Mouse (Mus musculus) A20 (cell line): ENCODE measurements around the gene Sulf2.

Experiments used
- DNase-seq: peaks from one replicate; pipeline ENCODE4 v3.0.0-alpha.2; 2011; ENCODE audit warnings: low read depth, low spot score

Sulf2 gene

GRCm38 (mm10) chr2:166116704-166117103, 38.8 kb downstream of the Sulf2 start:
- DNase-seq, result no peak

DNA sequence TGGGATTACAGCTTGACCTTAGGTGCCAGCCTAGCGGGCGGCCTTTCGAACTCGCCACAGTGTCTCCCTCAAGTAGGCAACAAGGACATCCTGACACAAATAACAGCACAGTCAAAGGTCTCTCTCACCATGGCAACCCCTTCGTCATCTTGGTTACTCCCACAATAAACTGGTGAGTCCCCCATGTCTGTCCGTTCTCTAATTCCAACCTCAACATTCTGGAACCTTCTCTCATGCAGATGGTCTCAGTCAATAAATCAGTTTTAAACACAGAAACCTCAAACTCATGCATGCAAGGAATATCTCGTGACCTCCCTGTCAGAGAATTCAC, 39.2 kb downstream of the Sulf2 start:
- DNase-seq, result no peak

DNA sequence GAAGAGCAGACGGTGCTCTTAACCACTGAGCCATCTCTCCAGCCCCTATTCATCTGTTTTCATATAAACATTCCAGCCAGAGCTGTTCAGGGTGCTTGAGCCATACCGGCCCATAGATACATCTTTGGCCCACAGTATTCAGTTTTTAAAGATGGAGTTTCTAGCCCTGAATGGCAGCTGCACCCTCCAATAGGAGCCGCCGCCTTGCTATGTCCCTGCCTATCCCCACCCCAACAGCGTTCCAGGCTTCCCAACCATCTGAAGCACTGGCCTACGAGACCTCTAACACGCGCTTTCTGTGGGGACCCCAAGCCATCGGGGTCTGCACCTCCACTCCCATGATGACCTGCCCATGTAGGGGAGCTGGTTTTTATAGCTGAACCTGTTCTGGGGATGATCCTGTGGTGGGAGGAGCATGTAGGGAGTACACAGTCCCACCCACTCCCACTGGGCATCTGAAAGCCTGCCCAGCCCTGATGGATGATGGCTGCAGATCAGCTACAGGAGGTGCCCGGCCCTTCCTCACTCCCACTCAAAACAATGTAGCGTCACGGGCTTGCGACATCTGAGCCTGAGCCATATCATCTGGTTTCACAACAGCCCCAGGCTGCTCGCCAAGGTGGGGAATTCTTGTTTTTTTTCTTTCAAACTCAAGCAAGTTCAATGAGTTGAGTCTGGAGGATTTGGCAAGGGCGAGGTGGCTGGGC, 39.7 kb downstream of the Sulf2 start:
- DNase-seq, result no peak

GRCm38 (mm10) chr2:166112986-166113385, 42.5 kb downstream of the Sulf2 start:
- no peak for DNase-seq

DNA sequence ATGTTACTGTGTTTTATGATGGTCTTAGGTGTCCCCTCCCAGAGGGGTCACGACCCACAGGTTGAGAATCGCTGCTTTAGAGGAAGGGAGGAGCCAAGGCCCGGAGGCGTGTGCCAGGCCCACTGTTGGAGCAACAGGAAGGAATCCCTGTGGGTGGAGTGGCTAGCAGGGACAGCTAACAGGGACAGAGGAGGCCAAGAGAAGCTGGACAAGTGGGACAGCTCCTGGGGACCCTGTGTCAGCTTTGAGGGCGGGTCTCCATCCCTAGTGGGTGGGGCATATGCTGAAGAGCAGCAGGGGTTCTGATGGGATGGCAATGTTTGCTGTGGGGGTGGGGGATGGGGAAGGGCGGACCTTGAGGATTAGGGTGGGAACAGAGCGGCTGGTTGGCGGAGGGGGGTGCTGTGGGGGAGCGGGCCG, 43.6 kb downstream of the Sulf2 start:
- no peak for DNase-seq

- no peak for DNase-seq
Measured at GRCm38 (mm10) chr2:166111238-166111637, 44.2 kb downstream of the Sulf2 start.

GRCm38 (mm10) chr2:166110764-166111163, 44.7 kb downstream of the Sulf2 start:
- DNase-seq, result no peak

DNA sequence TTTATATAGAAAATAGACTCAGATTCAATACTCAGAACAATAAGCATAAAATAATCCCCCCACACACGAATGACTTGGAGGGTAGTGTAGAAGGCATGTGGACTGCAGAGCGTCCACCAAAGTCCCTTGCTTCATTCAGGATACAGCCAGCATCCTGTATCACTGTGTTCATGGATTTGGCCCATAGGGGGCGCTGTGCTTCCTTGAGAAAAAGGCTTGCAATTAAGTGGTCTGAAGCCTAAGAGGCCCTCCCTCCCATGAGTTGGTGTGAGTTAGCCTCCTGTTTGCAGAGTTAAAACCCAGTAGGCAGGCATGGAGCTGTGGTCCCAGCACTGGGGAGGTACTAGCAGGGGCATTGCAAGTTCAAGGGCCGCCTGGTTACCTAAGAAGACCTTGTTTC, 47.1 kb downstream of the Sulf2 start:
- peak; percentile 74 for DNase-seq

DNA sequence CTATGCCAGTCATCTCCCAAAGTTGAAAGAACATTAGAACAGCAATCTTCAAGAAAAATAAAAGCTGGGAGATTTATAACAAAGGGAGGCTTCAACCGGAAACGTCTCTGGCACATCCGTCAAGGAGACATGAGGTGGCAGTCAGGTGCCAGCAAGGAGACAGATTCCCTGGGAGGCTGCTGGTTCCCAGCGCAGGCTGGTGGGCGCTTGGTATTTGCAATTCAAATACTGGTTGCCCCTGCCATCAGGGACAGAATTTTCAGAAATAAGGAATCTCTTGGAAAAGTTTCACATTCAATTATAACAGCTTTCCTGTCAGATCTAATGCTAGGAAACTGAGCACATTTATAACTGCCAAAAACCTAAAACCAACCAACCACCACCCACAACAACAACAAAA, 47.6 kb downstream of the Sulf2 start:
- DNase-seq, result no peak

DNA sequence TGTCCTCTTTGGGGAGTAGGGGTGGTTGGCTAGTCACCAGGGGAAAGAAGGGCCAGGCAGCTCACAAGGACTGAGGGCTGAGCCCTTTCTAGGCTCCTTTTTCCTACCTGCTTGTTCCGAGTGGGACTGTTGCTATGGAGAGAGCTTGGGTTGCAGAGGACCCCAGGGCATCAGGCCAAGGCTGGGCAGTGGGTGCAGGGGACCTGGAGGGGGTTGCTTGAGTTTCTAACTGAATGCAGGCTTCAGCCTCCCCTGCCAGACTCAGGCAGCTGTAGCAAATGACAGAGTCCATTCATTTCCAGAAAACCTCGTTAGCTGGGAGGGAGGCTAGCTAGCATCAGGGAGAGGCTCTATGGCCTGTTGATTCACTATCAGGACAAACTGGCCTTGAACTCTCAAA, 48.8 kb downstream of the Sulf2 start:
- no peak for DNase-seq

DNA sequence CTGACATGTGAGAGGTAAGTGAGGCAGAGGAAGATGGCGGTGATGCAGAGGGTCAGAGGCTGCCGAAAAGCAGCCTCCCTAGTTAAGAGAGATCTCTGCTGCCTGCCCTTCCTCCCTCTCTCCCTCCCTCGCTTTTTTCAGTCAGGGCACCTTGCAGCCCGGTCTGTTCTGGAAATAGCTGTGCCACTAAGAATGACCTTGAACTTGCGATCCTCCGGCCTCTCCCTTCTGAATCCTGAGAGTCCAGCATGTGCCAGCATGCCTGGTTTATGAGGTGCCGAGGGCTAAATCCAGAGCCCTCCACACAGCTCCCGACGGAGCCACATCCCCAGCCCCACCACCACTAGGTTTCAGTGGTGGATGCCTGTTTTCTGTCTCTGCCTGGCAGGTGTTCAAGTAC, 49.6 kb downstream of the Sulf2 start:
- no peak for DNase-seq

DNA sequence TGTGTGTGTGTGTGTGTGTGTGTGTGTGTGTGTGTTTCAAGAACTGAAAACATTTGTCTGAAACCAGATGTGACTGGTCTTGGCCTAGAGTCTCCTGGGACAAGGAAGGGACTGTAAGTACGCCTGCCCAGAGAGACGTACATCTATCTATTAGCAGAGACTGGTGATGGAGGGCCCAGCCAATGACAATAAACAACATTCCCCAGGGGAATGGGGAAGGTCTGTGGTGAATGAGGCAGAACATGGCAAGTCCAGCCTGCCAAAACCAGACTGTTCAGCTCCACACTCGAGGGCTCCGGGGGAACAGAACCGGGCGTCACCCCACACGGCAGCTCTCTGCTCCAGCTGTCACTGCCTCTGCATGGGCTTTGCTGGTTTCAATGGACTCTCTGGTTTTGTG, 52.6 kb downstream of the Sulf2 start:
- DNase-seq, result no peak

DNA sequence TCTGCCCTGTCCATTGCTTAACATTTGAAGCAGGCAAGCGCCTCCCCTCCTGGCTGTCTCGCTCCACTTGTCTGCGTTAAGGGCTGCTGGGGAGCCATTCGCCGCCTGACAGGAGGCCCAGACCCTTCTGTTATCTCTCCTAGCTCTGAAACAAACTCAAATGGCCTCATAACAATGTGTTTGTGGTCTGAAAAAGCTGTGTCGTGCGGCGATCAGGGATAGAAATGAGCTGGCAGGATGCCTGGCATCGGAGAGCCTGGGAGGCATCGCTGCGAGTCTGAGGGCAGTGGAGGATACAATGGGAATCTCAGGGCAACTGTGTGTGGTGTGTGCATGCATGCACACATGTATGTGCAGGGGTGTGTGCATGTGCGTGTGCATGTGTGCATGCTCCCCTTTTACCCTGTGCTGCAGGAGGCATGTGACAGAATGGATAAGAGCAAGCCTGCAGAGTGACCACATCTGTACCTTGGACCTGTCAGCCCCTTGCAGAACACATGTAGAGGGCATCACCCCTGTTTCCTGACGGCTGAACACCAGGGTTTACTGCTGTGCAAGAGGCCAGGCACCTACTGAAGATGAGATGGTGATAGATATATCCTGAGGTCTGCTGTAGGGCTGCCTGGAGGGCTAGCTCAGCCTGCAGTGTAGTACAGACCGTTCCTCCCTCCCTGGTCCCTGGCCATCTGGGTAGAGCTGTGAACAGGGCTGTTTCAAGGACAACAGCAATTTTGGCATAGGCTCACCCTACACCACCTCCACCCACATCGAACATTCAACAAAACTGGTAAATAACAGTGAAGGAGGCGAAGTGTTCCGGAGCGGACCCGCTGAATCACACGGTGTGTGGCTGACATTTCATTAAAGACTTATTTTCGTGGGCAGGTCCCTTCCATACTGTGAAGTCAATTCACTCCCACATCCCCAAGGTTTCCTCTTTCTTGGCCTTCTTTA, 54.9 kb downstream of the Sulf2 start:
- DNase-seq, result no peak

DNA sequence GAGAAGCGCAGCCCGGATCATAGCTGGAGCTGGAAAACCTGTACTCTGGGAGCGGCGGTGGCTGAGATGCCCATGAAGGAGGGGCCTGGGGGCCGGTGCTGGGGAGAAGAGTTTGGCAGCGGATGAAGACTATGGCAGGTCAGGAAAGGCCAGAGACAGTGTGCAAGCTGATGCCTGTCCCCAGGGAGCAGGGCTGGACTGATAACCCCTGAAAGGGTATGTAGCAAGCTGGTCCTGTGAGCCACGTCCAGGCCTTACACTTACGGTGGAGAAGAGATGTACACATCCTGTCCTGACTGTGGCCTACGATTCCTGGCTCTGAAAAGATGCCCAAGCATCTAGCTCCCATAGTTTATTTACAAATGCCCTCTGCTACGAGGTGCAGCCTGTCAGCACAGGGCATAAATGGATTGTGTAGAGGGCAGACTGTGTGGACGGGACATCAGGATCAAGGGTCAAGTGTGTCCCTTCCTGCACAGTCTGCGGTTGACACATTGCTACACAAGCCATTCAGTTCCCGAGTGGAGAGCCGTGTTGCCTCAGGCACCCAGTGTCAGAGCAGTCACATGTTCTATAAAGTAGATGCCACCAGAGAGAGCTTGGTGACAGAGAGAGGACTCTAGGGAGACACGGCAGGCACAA, 57.0 kb downstream of the Sulf2 start:
- no peak for DNase-seq

GRCm38 (mm10) chr2:166097443-166098291, 57.8 kb downstream of the Sulf2 start:
- DNase-seq, result peak; percentile 66

DNA sequence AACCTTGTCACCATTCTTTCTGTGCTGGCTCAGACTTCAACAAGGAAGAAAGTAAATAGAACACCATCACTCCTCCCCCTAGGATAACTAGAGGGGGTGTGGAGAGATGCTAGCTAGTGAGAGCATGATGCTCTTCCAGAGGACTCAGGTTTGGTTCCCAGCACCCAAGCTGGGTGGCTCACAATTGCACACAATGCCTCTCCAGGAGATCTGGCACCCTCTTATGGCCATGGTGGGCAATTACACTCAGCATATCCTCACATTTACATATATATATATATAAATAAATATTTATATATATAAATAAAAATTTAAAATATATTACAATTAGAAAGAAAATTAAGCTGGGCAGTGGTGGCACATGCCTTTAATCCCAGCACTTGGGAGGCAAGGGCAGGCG, 58.6 kb downstream of the Sulf2 start:
- DNase-seq, result no peak

- no peak for DNase-seq
Measured at GRCm38 (mm10) chr2:166096300-166096699, 59.2 kb downstream of the Sulf2 start.

DNA sequence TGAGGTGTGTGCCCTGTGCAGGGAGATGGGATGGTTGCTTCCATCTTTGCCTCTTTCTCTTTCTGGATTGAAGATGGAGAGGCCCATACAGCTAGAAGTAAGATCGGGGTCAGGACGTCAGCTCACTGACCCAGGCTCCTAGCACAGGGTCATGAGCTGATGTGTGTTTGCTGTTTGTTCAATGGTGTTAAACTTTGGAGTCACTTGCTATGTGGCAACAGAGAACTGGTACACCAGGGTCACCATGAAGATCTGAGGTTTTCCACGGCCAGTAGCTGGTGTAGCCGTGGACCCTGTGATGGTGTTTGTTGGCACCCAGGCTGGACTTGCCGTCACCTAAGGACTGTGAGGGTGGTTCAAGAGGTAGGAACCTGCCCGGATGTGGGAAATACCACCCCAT, 63.1 kb downstream of the Sulf2 start:
- DNase-seq, result no peak

- DNase-seq, result no peak
Measured at GRCm38 (mm10) chr2:166091599-166091998, 63.9 kb downstream of the Sulf2 start.

DNA sequence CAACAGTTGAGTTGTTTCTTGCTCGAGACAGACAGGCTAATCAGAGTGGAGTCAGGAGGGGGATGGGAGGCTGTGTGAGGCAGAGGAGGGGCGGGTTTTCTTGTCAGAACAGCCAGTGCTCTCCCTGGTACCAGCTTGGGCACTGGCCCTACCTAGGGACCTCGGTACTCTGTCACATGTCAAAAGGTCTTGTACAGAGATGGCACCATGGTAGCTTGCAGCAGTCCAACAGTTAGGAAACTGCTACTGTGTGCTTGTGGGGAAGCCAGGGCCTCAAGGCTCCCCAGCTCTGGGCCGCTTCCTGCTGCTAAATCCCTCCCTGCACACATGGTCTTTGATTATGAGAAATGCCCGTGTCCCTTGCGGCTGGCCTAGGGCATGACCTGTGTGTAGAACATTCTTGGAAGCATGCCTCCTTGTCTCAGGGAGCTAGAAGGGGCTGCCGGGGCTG, 65.3 kb downstream of the Sulf2 start:
- no peak for DNase-seq

DNA sequence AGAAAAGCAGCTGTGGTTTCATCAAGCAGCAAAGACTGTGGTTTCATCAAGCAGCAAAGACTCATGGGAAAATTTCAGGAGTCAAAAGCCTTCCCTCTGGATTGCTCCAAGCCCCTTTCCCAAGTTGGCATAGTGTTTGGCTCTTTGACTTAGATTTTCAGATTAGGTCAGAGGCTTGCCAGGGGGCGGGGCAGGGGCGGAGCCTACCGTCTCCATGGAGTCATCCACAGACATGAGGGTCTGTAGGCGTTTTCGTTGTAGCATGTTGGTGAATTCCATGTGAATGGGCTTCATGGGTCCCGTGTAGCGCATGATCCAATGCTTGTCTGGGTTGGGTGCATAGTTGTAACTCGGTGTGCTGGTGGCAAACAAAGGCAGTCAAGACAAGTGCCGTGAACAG, 66.5 kb downstream of the Sulf2 start:
- DNase-seq, result no peak
